Mouse (Mus musculus): ENCODE measurements at regions not wholly inside any gene's neighbourhood (a gene's known extent, or its start where the extent isn't known, plus 50 kb on each side); places are given as distances from the start of the nearest gene placed in this dataset.

DNA sequence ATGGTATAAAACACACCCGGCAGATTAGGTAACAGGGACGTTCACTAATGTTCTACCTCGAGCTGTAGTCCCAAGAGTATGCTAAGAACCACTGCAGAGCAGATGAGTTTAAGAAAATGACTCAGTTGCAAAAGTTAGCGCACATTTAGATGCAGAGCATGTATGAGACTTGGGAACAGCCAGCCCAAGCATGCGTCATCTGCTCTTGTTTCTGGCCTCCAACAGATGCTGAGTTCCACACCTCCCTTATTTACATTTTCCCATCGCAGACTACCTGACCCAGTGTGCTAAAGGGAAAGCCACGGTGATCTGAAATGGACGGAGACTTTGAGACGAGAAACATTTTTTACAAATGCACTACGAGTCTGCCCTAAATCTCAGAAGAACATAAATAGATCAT lies 327.3 kb downstream of the Gpat3 start:
- TF ChIP-seq CTCF (IDR thresholded peaks at IDR 0.05; ENCODE audit: borderline replicate concordance, insufficient read depth, low read length) (no peak), POLR2A (IDR thresholded peaks at IDR 0.05; ENCODE audit: low read depth, low read length) (no peak)
- no peak overlapping the region for H3K27ac ChIP-seq (ENCODE audit: insufficient read depth, low read length)
- H3K4me3 ChIP-seq (ENCODE audit: insufficient read depth, low read length): no peak overlapping the region
- no peaks in the 10 kb centered on the region for H3K4me1 ChIP-seq (ENCODE audit: control insufficient read depth, insufficient read depth, low read length)

DNA sequence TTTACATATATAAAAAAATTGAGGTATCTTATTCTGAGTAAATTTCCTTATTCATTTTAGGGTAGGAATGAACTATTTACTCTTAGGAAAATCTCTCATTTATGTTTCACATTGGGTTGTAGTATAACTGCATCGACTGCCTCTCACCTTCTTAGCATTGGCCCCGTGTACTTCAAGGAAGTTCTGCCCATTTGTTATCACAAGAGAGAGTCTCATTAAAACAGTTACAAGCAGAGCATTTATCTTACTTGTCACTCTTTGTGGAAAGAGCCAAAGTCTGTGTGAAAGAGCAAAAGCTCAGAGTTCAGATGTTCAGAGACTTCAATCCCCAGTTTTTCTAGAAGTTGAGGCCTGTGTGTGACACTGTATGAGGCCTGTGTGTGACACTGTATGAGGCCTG lies 323.6 kb downstream of the Gpat3 start:
- Histone ChIP-seq H3K27ac (ENCODE audit: insufficient read depth, low read length) (no peak overlapping the region), H3K4me3 (ENCODE audit: insufficient read depth, low read length) (no peak overlapping the region), H3K4me1 (ENCODE audit: control insufficient read depth, insufficient read depth, low read length) (peaks cover 3% of the 10 kb centered on the region)
- TF ChIP-seq POLR2A (IDR thresholded peaks at IDR 0.05; ENCODE audit: low read depth, low read length): no peak
- TF ChIP-seq CTCF (IDR thresholded peaks at IDR 0.05; ENCODE audit: borderline replicate concordance, insufficient read depth, low read length): no peak

DNA sequence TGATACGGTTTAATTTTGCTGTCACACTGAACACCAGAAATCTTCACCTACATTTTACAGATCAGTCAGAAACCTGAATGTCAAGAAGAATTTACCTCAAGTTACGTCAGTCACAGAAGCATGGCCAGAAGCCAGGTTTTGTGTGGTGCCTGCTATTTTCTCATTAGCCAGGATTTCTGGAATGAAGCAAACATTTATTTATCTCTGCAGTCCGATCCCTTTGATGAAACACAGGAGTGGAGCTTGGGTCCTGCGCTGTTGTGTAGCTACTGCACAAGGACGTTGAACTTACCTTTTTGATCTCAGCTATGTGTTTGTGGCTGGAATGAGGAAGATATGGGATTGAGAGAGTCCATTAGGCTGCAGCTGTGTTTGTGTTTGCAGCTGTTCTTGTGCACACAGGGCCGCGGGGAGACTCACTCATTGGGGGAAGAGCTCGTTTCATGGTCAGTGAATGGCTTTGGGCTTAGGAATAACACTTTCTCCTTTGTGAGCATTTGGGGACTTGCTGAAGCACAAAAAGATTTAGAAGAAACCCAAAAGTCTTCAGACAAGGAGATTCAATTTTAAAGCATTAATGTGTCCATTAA lies 318.2 kb downstream of the Gpat3 start:
- Histone ChIP-seq H3K27ac (ENCODE audit: insufficient read depth, low read length) (no peak overlapping the region; the same call in 1 of the 2 replicates), H3K4me3 (ENCODE audit: insufficient read depth, low read length) (no peak overlapping the region), H3K4me1 (ENCODE audit: control insufficient read depth, insufficient read depth, low read length) (peaks cover 9% of the 10 kb centered on the region)
- no peak for TF ChIP-seq POLR2A (IDR thresholded peaks at IDR 0.05; ENCODE audit: low read depth, low read length)

DNA sequence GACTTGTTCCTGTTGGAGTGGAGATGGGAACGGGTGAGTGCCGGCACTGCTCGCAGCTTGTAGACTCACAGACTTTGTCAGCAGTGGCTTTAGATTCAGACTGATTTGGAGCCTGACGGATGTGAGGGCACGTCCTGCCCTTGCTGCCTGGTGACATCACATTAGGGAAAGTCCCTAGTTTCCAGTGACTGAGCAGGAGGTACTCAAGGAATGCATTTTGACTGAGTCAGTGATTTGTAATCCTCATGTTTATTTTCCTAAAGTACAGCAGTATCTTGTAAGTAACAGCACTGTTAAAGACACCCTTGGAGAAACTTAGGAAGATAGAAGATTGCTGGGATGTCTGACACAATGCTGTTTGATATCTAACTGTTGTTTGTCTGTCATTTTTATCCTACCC lies 317.6 kb downstream of the Gpat3 start:
- no peak for TF ChIP-seq POLR2A (IDR thresholded peaks at IDR 0.05; ENCODE audit: low read depth, low read length)
- no peak for TF ChIP-seq CTCF (IDR thresholded peaks at IDR 0.05; ENCODE audit: borderline replicate concordance, insufficient read depth, low read length)
- Histone ChIP-seq H3K4me3 (ENCODE audit: insufficient read depth, low read length) (no peak overlapping the region), H3K4me1 (ENCODE audit: control insufficient read depth, insufficient read depth, low read length) (peaks cover 9% of the 10 kb centered on the region), H3K27ac (ENCODE audit: insufficient read depth, low read length) (no peak overlapping the region)

DNA sequence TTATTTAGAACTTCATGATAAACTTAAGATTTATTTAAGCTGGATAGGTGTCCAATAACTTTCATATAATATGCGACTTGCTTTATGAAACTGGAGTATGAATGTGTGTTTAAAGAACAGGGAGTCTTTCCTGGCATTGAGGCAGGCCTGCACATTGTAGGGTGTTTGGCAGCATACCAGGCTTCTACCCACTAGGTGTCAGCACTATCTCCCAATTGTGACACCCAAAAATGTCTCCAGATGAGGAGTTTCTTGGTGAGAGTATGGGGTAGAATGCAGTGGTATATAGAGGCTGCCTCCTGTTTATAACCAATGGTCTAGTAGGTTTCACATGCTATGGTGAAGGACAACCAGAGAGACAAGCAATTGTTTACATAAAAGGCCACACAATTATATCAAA lies 311.9 kb downstream of the Gpat3 start:
- Histone ChIP-seq H3K4me1 (ENCODE audit: control insufficient read depth, insufficient read depth, low read length) (no peaks in the 10 kb centered on the region), H3K27ac (ENCODE audit: insufficient read depth, low read length) (no peak overlapping the region), H3K4me3 (ENCODE audit: insufficient read depth, low read length) (no peak overlapping the region)
- TF ChIP-seq POLR2A (IDR thresholded peaks at IDR 0.05; ENCODE audit: low read depth, low read length): no peak
- no peak for TF ChIP-seq CTCF (IDR thresholded peaks at IDR 0.05; ENCODE audit: borderline replicate concordance, insufficient read depth, low read length)

DNA sequence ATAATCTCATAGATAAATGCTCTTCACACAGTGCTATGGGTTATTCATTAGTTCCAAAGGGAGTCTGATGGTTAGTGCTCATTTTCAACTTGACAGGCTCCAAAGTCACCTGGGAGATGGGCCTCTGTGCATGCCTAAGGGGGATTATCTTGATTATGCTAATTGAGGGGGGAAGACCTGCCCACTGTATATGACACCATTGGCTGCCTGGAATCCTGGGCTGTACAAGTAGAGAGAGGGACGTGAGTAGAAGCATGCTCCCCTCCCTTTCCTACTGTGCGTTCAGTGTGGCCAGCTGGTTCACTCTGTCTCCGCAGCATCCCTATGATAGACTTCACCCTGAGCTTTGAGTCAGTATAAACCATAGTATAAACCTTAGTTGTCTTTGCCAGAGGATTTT lies 300.8 kb downstream of the Gpat3 start:
- Histone ChIP-seq H3K27ac (ENCODE audit: insufficient read depth, low read length) (no peak overlapping the region), H3K4me1 (ENCODE audit: control insufficient read depth, insufficient read depth, low read length) (no peaks in the 10 kb centered on the region), H3K4me3 (ENCODE audit: insufficient read depth, low read length) (no peak overlapping the region)
- TF ChIP-seq POLR2A (IDR thresholded peaks at IDR 0.05; ENCODE audit: low read depth, low read length) (no peak), CTCF (IDR thresholded peaks at IDR 0.05; ENCODE audit: borderline replicate concordance, insufficient read depth, low read length) (no peak)

DNA sequence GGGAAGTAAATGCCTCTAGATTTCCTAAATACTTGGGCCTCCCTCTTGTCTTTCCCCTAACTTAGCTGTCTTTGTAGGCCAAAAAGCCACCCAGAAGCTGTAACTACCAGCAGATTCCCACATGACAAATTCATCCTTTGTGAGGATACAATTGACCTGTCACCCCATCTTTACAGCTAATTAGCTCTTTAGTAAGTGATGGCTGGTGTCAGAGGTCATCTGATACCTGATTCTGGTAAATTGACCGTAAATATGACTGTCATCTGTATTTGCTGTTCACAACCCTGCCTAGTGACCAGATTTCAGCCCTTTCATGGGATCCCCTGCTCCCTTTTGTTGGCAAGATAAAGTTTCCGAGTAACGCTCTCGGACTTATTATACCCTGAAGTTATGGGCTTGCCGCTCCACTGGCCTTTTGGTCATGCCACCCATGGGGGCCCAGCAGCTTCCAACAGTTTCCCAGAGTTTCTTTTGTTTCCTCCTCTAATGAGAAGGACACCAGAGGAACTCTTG lies 279.5 kb downstream of the Gpat3 start:
- no peaks in the 10 kb centered on the region; the same call in 1 of the 2 replicates for H3K4me1 ChIP-seq (ENCODE audit: control insufficient read depth, insufficient read depth, low read length)
- no peak overlapping the region for H3K27ac ChIP-seq (ENCODE audit: insufficient read depth, low read length)
- no peak overlapping the region for H3K4me3 ChIP-seq (ENCODE audit: insufficient read depth, low read length)
- TF ChIP-seq CTCF (IDR thresholded peaks at IDR 0.05; ENCODE audit: borderline replicate concordance, insufficient read depth, low read length) (no peak), POLR2A (IDR thresholded peaks at IDR 0.05; ENCODE audit: low read depth, low read length) (no peak)

DNA sequence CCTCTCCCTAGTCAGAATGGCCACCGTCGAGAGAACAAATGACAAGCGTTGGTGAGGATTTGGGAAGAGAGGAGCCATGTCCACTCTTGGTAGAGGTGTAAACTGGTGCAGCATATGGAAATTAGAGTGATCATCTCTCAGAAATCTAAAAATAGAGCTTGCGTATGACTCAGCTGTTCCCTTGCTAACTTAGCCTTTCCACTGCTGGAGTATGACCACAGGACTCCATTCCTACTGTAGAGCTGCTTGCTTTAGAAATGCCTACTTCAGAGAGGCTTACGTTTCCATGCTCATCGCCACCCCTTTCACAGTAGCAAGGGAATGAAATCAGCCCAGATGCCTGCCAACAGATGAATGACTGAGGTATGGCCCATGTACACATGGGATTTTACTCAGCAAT lies 277.4 kb downstream of the Gpat3 start:
- Histone ChIP-seq H3K4me3 (ENCODE audit: insufficient read depth, low read length) (no peak overlapping the region), H3K4me1 (ENCODE audit: control insufficient read depth, insufficient read depth, low read length) (no peaks in the 10 kb centered on the region; the same call in 1 of the 2 replicates)
- TF ChIP-seq POLR2A (IDR thresholded peaks at IDR 0.05; ENCODE audit: low read depth, low read length) (no peak), CTCF (IDR thresholded peaks at IDR 0.05; ENCODE audit: borderline replicate concordance, insufficient read depth, low read length) (no peak)

DNA sequence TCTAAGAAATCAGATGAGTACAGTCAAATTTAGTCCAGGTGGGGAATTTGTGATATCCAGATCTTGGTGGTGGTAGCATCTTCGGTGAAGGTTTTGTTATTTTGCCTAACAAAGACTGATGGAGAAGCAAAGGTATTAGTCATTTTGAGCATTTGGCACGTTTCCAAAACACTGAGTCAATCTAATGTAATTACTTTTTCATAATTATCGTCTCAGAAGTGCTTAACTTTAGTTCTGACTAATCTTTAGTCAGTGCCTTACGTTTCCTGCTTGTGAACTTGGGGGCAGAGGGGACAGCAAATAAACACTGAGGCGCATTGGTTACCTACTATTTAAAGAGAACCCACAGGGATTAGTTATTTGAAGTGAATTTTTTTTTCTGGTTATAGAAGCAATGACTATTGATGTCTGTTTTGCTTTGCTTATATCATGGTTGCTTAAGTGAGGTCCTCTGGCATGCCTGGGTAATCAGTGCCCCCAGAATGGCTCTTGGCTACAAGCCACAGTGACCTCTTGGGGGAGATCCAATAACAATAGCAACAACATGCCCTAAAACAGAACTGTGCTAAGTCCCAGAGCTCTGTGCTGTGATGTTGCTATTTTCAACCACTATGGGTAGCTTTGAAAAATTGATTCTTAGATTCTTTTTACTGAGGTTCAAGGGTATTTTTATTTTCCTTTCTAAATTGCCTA lies 275.1 kb downstream of the Gpat3 start:
- TF ChIP-seq POLR2A (IDR thresholded peaks at IDR 0.05; ENCODE audit: low read depth, low read length) (no peak), CTCF (IDR thresholded peaks at IDR 0.05; ENCODE audit: borderline replicate concordance, insufficient read depth, low read length) (no peak)
- peak overlapping the region; percentile 12; the same call in 1 of the 2 replicates for H3K27ac ChIP-seq (ENCODE audit: insufficient read depth, low read length)
- H3K4me3 ChIP-seq (ENCODE audit: insufficient read depth, low read length): no peak overlapping the region
- no peaks in the 10 kb centered on the region; the same call in 1 of the 2 replicates for H3K4me1 ChIP-seq (ENCODE audit: control insufficient read depth, insufficient read depth, low read length)

More for the DNA sequence above, 277.4 kb downstream of the Gpat3 start:
- no peak overlapping the region for H3K27ac ChIP-seq (ENCODE audit: insufficient read depth, low read length)

DNA sequence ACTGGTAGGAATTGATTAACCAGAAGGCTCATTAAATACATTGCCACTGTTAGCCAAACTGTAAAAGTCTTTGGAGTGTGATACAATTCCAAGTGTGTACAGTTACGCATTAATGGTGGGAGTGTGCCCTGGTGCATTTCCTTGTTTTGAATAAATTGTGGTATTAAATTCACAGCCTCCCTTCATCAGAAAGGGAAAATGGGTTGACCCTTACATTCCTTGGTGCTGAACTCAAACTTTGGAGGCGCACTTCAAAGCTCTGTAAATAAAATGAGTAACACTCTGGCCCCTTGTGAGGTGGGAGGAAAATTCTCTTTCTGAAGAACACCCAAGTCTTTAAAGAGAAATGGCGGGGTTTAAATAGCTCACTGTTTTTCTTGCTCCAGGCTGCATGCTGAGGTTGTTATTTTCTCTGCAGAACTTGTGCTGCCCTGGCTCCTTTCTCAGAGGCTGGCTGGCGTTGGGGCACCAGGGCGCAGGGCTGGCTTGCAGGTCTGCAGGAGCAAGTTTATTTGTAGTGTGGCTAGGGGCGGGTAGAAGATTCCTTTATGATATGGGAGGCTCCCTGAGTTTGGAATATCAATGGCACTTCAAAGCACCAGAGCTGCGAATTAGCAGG lies 266.7 kb downstream of the Gpat3 start:
- H3K27ac ChIP-seq (ENCODE audit: insufficient read depth, low read length): no peak overlapping the region
- peaks cover 8% of the 10 kb centered on the region; the same call in 1 of the 2 replicates for H3K4me1 ChIP-seq (ENCODE audit: control insufficient read depth, insufficient read depth, low read length)
- TF ChIP-seq CTCF (IDR thresholded peaks at IDR 0.05; ENCODE audit: borderline replicate concordance, insufficient read depth, low read length): no peak
- H3K4me3 ChIP-seq (ENCODE audit: insufficient read depth, low read length): no peak overlapping the region
